Mouse (Mus musculus) lung, embryonic 14.5 days (tissue): ENCODE results near the gene Mphosph9. TPM values are rescaled to one million over a fixed set of nuclear protein-coding genes. Genes with fewer than 3 reads are reported as not detected.
A peak's percentile ranks its signal among the peaks of the same experiment; 100 is the strongest.

Experiments used
- ATAC-seq: fragments of 200-750 bp; cut with Nextera tagmentation; 2 replicates; pipeline ENCODE4 v1.8.0; 2017; ENCODE audit warnings: mild to moderate bottlenecking, moderate TSS enrichment, moderate library complexity; ENCODE audit not compliant: insufficient read depth
- DNase-seq: peaks from one replicate; pipeline ENCODE4 v3.0.0-alpha.2; 2015
- H3K27ac ChIP-seq: fragments of 300-500 bp; sonication (generic); 2 replicates; pipeline ENCODE4 v1.5.1; 2014; ENCODE audit warnings: low read depth, mild to moderate bottlenecking, moderate library complexity
- H3K27me3 ChIP-seq: fragments of 300-500 bp; sonication (generic); 2 replicates; pipeline ENCODE4 v1.6.1; 2014; ENCODE audit warnings: low read length, control low read depth; ENCODE audit not compliant: insufficient read depth
- H3K36me3 ChIP-seq: fragments of 300-500 bp; sonication (generic); 2 replicates; pipeline ENCODE4 v1.6.1; 2014; ENCODE audit warnings: control low read depth; ENCODE audit not compliant: insufficient read depth
- H3K4me1 ChIP-seq: fragments of 300-500 bp; sonication (generic); 2 replicates; pipeline ENCODE4 v1.6.1; 2014; ENCODE audit warnings: antibody characterized with exemption, control low read depth; ENCODE audit not compliant: insufficient read depth
- H3K4me2 ChIP-seq: fragments of 300-500 bp; sonication (generic); 2 replicates; pipeline ENCODE4 v1.6.1; 2014; ENCODE audit warnings: mild to moderate bottlenecking
- H3K4me3 ChIP-seq: fragments of 300-500 bp; sonication (generic); 2 replicates; pipeline ENCODE4 v1.5.1; 2014; ENCODE audit warnings: low read depth, low read length
- H3K9ac ChIP-seq: fragments of 300-500 bp; sonication (generic); 2 replicates; pipeline ENCODE4 v1.6.1; 2014
- H3K9me3 ChIP-seq: fragments of 300-500 bp; sonication (generic); 2 replicates; pipeline ENCODE4 v1.6.1; 2016; ENCODE audit warnings: low read depth, low read length, control low read depth
- CTCF ChIP-seq: IDR thresholded peaks from 2 replicates; pipeline ENCODE4 v1.5.1; 2016; ENCODE audit warnings: antibody characterized with exemption, low read depth
- WGBS: fragments of 180-500 bp; shearing (Covaris S2); extraction: QIAGEN DNeasy Blood & Tissue Kit; methylation state at CpG from one replicate; pipeline ENCODE4 v1.1.7; 2014; 5-methylcytosine and 5-hydroxymethylcytosine counted together
- polyA plus RNA-seq: library from polyadenylated mRNA; unstranded; fragments of >200 nt; fragmentation: Nextera tagmentation; extraction: Ambion mirVana; gene quantifications from 2 replicates; pipeline ENCODE4 v1.2.1, GENCODE M21; 2014

Mphosph9 gene
- polyA plus RNA-seq, 1 experiment from 2014 or later = 19.2 TPM

GRCm38 (mm10) chr5:124293967-124294366 lies 33.8 kb downstream of the Mphosph9 start:
- DNase-seq (no peak), ATAC-seq (no peak)
- Histone ChIP-seq H3K4me1 (no peaks in the 10 kb centered on the region), H3K4me3 (no peak overlapping the region), H3K27me3 (no peaks in the 10 kb centered on the region), H3K9me3 (no peaks in the 10 kb centered on the region), H3K27ac (no peak overlapping the region), H3K36me3 (peaks cover 74% of the 10 kb centered on the region), H3K9ac (no peak overlapping the region), H3K4me2 (no peak overlapping the region)
- 89% methylated on average over 5 of the region's 5 CpGs for WGBS
- no peak for TF ChIP-seq CTCF

GRCm38 (mm10) chr5:124290216-124290615 lies 37.6 kb downstream of the Mphosph9 start:
- H3K36me3 ChIP-seq = peaks cover 80% of the 10 kb centered on the region
- no peak for ATAC-seq
- 89% methylated on average over 4 of the region's 4 CpGs for WGBS

GRCm38 (mm10) chr5:124287616-124288247 lies 40.0 kb downstream of the Mphosph9 start:
- no peaks in the 10 kb centered on the region for H3K4me1 ChIP-seq
- H3K27me3 ChIP-seq = no peaks in the 10 kb centered on the region
- no peak overlapping the region for H3K27ac ChIP-seq
- no peak overlapping the region for H3K4me3 ChIP-seq
- no peak overlapping the region for H3K9ac ChIP-seq
- no peak for ATAC-seq
- H3K4me2 ChIP-seq = no peak overlapping the region
- DNase-seq = no peak
- WGBS = 96% methylated on average over 6 of the region's 6 CpGs
- H3K36me3 ChIP-seq = peaks cover 78% of the 10 kb centered on the region
- peak; percentile 27; the same call in 1 of the 2 replicates for TF ChIP-seq CTCF
- 0 out of 2 replicates have a peak, but pooled peaks cover 4% of the 10 kb centered on the region for H3K9me3 ChIP-seq

More at GRCm38 (mm10) chr5:124290216-124290615, 37.6 kb downstream of the Mphosph9 start:
- no peak overlapping the region for H3K27ac ChIP-seq
- no peak for TF ChIP-seq CTCF
- H3K9me3 ChIP-seq = 0 out of 2 replicates have a peak, but pooled peaks cover 4% of the 10 kb centered on the region
- H3K4me3 ChIP-seq = no peak overlapping the region
- no peaks in the 10 kb centered on the region for H3K27me3 ChIP-seq
- H3K4me2 ChIP-seq = no peak overlapping the region
- no peaks in the 10 kb centered on the region for H3K4me1 ChIP-seq
- DNase-seq = no peak
- H3K9ac ChIP-seq = no peak overlapping the region

- H3K4me1 ChIP-seq = no peaks in the 10 kb centered on the region
- H3K9me3 ChIP-seq = 0 out of 2 replicates have a peak, but pooled peaks cover 4% of the 10 kb centered on the region
- H3K27me3 ChIP-seq = no peaks in the 10 kb centered on the region
- no peak for ATAC-seq
- DNase-seq = peak; percentile 36
- H3K36me3 ChIP-seq = peaks cover 66% of the 10 kb centered on the region
- H3K4me2 ChIP-seq = no peak overlapping the region
- no peak overlapping the region for H3K9ac ChIP-seq
- 59% methylated on average over 3 of the region's 3 CpGs for WGBS
- peak; percentile 58 for TF ChIP-seq CTCF
- H3K4me3 ChIP-seq = no peak overlapping the region
- H3K27ac ChIP-seq = no peak overlapping the region
Observed at GRCm38 (mm10) chr5:124284330-124284729, 43.4 kb downstream of the Mphosph9 start.

GRCm38 (mm10) chr5:124282854-124283253 lies 44.9 kb downstream of the Mphosph9 start:
- Histone ChIP-seq H3K27me3 (no peaks in the 10 kb centered on the region), H3K4me1 (no peaks in the 10 kb centered on the region), H3K36me3 (peaks cover 60% of the 10 kb centered on the region), H3K9me3 (0 out of 2 replicates have a peak, but pooled peaks cover 1% of the 10 kb centered on the region), H3K4me3 (no peak overlapping the region), H3K27ac (no peak overlapping the region), H3K9ac (no peak overlapping the region), H3K4me2 (no peak overlapping the region)
- ATAC-seq (no peak), DNase-seq (no peak)
- WGBS = 85% methylated on average over 2 of the region's 2 CpGs
- TF ChIP-seq CTCF = no peak

- no peak for TF ChIP-seq CTCF
- no peak overlapping the region for H3K9ac ChIP-seq
- H3K36me3 ChIP-seq = peaks cover 19% of the 10 kb centered on the region; the same call in 1 of the 2 replicates
- DNase-seq (no peak), ATAC-seq (no peak)
- no peaks in the 10 kb centered on the region for H3K4me1 ChIP-seq
- no peak overlapping the region for H3K4me2 ChIP-seq
- no peak overlapping the region for H3K4me3 ChIP-seq
- H3K9me3 ChIP-seq = no peaks in the 10 kb centered on the region
- H3K27ac ChIP-seq = no peak overlapping the region
- H3K27me3 ChIP-seq = no peaks in the 10 kb centered on the region
- WGBS = 86% methylated on average over 5 of the region's 5 CpGs
Observed at GRCm38 (mm10) chr5:124270226-124270625, 57.5 kb downstream of the Mphosph9 start.

- Histone ChIP-seq H3K36me3 (peaks cover 16% of the 10 kb centered on the region; the same call in 1 of the 2 replicates), H3K9me3 (no peaks in the 10 kb centered on the region), H3K27ac (no peak overlapping the region), H3K27me3 (no peaks in the 10 kb centered on the region), H3K9ac (no peak overlapping the region), H3K4me1 (no peaks in the 10 kb centered on the region), H3K4me2 (no peak overlapping the region), H3K4me3 (no peak overlapping the region)
- ATAC-seq = no peak
- no peak for DNase-seq
- no peak for TF ChIP-seq CTCF
- WGBS = 73% methylated on average over 11 of the region's 11 CpGs
Observed at GRCm38 (mm10) chr5:124269661-124270060, 58.1 kb downstream of the Mphosph9 start.
